Mouse (Mus musculus): ENCODE data around the gene Olfr1215. TPM values are rescaled to one million over a fixed set of nuclear protein-coding genes. Genes with fewer than 3 reads are reported as not detected.

Gene Olfr1215
- not detected for polyA plus RNA-seq (2017; shearing (Covaris generic))

GRCm38 (mm10) chr2:89006873-89007272, at the start of gene Olfr1215:
Olfr1215 (minus strand) TSS chr2:89006973.

GRCm38 (mm10) chr2:89031965-89032364, 25.2 kb upstream of the Olfr1215 start, which contains the start of gene Olfr1217:
Olfr1217 (minus strand) TSS chr2:89032065.

GRCm38 (mm10) chr2:89018240-89018639, 11.5 kb upstream of the Olfr1215 start, which contains the start of gene Olfr1216:
Olfr1216 (minus strand) TSS chr2:89018340.

GRCm38 (mm10) chr2:88992553-88992952, 14.2 kb downstream of the Olfr1215 start, which contains the start of gene Olfr1214:
Olfr1214 (minus strand) TSS chr2:88992653.

GRCm38 (mm10) chr2:88980181-88980580, 26.6 kb downstream of the Olfr1215 start, which contains the start of gene Gm13762:
Gm13762 (minus strand) TSS chr2:88980281.

GRCm38 (mm10) chr2:88953669-88954068, 53.1 kb downstream of the Olfr1215 start, which contains the start of gene Olfr1212:
Olfr1212 (plus strand) TSS chr2:88953969.

Other genes starting within 250 kb of the Olfr1215 start
- not detected for gene Olfr1199, start 246.5 kb downstream of the Olfr1215 start, polyA plus RNA-seq (2017; shearing (Covaris generic))
- not detected for gene Olfr1200, start 236.5 kb downstream of the Olfr1215 start, polyA plus RNA-seq (2017; shearing (Covaris generic))
- gene Olfr1201, start 213.9 kb downstream of the Olfr1215 start, polyA plus RNA-seq (2017; shearing (Covaris generic)): not detected
- not detected for gene Olfr1202, start 192.5 kb downstream of the Olfr1215 start, polyA plus RNA-seq (2017; shearing (Covaris generic))
- gene Olfr1205, start 177.2 kb downstream of the Olfr1215 start, polyA plus RNA-seq (2017; shearing (Covaris generic)): not detected
- gene Olfr1204, start 157.7 kb downstream of the Olfr1215 start, polyA plus RNA-seq (2017; shearing (Covaris generic)): not detected
- gene Olfr1206, start 143.7 kb downstream of the Olfr1215 start, polyA plus RNA-seq (2017; shearing (Covaris generic)): 0.11 TPM
- not detected for gene Olfr1208, start 104.7 kb downstream of the Olfr1215 start, polyA plus RNA-seq (2017; shearing (Covaris generic))
- gene Olfr1209, start 91.8 kb downstream of the Olfr1215 start, polyA plus RNA-seq (2017; shearing (Covaris generic)): not detected
- not detected for gene Olfr1211, start 68.9 kb downstream of the Olfr1215 start, polyA plus RNA-seq (2017; shearing (Covaris generic))
- not detected for gene Olfr1212, start 53.0 kb downstream of the Olfr1215 start, polyA plus RNA-seq (2017; shearing (Covaris generic))
- not detected for gene Gm13762, start 26.7 kb downstream of the Olfr1215 start, polyA plus RNA-seq (2017; shearing (Covaris generic))
- gene Olfr1214, start 14.3 kb downstream of the Olfr1215 start, polyA plus RNA-seq (2017; shearing (Covaris generic)): not detected
- not detected for gene Olfr1216, start 11.4 kb upstream of the Olfr1215 start, polyA plus RNA-seq (2017; shearing (Covaris generic))
- gene Olfr1217, start 25.1 kb upstream of the Olfr1215 start, polyA plus RNA-seq (2017; shearing (Covaris generic)): not detected
- not detected for gene Olfr1218, start 54.2 kb upstream of the Olfr1215 start, polyA plus RNA-seq (2017; shearing (Covaris generic))
- gene Olfr1219, start 76.5 kb upstream of the Olfr1215 start, polyA plus RNA-seq (2017; shearing (Covaris generic)): not detected
- gene Olfr1220, start 99.9 kb upstream of the Olfr1215 start, polyA plus RNA-seq (2017; shearing (Covaris generic)): 0.07 TPM
- gene Olfr1221, start 110.3 kb upstream of the Olfr1215 start, polyA plus RNA-seq (2017; shearing (Covaris generic)): not detected
- not detected for gene Olfr1222, start 126.1 kb upstream of the Olfr1215 start, polyA plus RNA-seq (2017; shearing (Covaris generic))
- not detected for gene Olfr1223, start 144.6 kb upstream of the Olfr1215 start, polyA plus RNA-seq (2017; shearing (Covaris generic))
- gene Olfr1224-ps1, start 157.1 kb upstream of the Olfr1215 start, polyA plus RNA-seq (2017; shearing (Covaris generic)): not detected
- 0.07 TPM for gene Olfr1225, start 167.7 kb upstream of the Olfr1215 start, polyA plus RNA-seq (2017; shearing (Covaris generic))
- not detected for gene Olfr1226, start 193.1 kb upstream of the Olfr1215 start, polyA plus RNA-seq (2017; shearing (Covaris generic))
- not detected for gene Olfr1228, start 247.1 kb upstream of the Olfr1215 start, polyA plus RNA-seq (2017; shearing (Covaris generic))